Mouse (Mus musculus): ENCODE measurements around the gene Cttnbp2nl.

Cttnbp2nl gene

GRCm38 (mm10) chr3:105052937-105053697, at the start of gene Cttnbp2nl:
TSS of gene Cttnbp2nl (minus strand) at chr3:105053146.
- DNase-seq: peak; percentile 94

GRCm38 (mm10) chr3:105100270-105100589, 47.3 kb upstream of the Cttnbp2nl start:
- no peak for DNase-seq

- DNase-seq: no peak
These were observed 46.8 kb upstream of the Cttnbp2nl start for GRCm38 (mm10) chr3:105099526-105100269.

DNA sequence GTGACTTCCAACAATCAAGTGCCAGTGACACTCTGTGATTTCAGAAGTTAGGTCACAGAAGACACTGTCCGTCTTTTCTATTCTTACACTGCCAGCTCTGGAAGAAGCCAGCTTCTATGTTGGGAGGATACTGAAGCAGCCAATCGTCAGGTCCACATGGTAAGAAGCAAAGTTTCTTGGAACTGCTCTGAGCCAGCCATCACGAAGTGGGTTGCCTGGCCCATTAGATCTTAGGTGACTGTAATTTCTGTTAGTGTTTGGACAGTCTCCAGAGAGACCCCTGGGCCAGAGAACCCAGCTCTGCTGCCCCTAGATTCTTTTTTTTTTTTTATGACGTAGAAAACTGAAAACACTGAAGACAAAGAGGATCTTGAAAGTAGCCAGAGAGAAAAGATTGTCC, 44.6 kb upstream of the Cttnbp2nl start:
- no peak for DNase-seq

GRCm38 (mm10) chr3:105095026-105095425, 42.1 kb upstream of the Cttnbp2nl start:
- no peak for DNase-seq

DNA sequence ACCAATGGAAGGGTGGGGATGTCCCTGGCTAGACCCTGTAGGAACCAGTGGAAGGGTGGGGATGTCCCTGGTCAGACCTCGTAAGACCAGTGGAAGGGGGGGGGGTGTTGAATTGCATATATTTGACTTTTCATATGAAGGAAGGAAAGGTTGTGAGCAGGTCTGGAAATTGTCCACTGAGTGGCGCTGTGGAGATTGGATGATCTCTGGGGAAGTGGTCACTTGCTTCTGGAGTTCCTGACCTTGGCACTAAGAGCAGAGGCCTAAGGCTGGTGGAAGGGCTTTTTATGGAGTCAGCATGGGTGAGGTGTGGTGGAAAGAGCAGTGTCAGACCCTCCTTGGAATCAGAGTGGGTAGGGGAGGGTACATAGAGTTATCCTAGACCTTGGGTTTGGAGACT, 41.5 kb upstream of the Cttnbp2nl start:
- DNase-seq: peak; percentile 41

GRCm38 (mm10) chr3:105092721-105093505, 40.0 kb upstream of the Cttnbp2nl start:
- no peak for DNase-seq

DNA sequence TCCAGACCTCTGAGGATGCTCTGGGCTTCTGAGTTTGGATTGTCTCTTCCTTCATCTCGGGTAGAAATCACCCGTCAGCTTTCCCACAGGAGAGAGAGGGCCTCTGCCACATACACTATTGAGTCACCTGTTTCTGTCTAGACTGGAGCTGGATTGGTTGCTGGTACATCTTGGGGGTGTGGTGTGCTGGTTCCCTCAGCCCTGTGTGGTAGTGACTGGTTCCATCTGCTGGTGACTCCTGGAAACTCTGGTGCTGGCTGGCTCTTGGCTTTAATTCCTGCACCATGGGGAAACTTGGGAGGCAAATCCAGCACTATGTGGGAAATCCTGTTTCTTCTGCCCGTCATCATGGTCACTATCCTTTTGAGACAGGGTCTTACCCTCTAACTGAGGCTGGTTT, 38.0 kb upstream of the Cttnbp2nl start:
- DNase-seq: peak; percentile 30

DNA sequence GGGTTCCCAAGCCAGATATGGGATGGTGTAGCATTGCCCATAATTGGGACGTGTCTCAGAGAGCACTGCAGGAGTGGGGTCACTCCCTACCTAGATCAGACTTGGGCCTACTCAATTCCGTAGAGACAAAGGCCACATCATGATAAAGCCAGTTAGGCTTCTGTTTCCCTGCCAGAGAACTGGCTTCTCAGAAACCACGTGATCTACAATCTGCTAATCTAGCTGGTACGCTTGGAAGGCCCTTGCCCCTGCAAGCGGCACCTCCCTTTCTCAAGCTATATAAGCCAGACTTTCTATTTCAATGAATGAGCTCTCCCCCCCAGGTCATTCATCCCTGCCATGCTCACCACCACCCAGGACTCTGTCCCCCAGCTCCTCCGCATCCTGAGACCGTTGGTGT, 37.2 kb upstream of the Cttnbp2nl start:
- DNase-seq: no peak

DNA sequence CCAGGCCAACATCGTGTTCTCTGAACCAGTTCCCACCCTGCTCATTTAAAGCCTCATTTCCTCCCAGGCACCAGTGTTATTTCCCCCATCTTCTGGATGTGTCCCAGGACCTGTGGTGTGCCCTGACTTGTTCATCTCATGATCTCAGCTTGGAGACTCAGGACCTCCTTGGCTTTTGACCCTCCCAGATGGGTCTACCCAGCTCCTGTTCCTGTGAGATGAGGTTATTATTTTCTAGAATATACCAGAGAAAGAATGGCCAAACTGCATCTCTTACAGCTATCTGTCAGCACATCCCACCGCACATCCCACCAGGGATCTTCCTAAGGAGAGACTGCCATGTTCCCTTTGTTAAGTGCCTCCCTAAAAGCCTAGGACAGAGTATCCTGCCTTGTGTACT, 35.7 kb upstream of the Cttnbp2nl start:
- DNase-seq: no peak

DNA sequence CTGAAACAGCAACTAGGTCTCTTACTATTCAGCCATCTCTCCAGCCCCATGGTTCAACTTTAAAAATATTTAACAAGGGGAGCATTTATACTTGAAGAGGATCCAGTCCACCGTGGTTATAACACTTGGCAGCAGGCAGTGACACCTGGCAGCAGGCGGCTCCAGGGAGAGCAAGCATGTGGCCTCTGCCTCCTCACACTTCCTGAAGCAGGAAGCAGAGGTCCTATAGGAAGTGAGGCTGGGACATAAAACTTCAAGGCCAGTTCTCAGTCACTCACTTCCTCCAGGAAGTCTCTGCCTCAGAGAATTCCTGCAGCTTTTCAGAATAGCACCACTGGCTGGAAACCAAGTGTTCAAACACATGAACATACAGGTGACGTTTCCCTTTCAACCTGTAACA, 34.4 kb upstream of the Cttnbp2nl start:
- DNase-seq: no peak

- DNase-seq: peak; percentile 51
These were observed 25.4 kb upstream of the Cttnbp2nl start for GRCm38 (mm10) chr3:105078231-105078826.

- no peak for DNase-seq
These were observed 22.9 kb upstream of the Cttnbp2nl start for GRCm38 (mm10) chr3:105075796-105076195.

GRCm38 (mm10) chr3:105072536-105072935, 19.6 kb upstream of the Cttnbp2nl start:
- DNase-seq: no peak

GRCm38 (mm10) chr3:105071251-105071650, 18.3 kb upstream of the Cttnbp2nl start:
- no peak for DNase-seq

GRCm38 (mm10) chr3:105070553-105070952, 17.6 kb upstream of the Cttnbp2nl start:
- no peak for DNase-seq

DNA sequence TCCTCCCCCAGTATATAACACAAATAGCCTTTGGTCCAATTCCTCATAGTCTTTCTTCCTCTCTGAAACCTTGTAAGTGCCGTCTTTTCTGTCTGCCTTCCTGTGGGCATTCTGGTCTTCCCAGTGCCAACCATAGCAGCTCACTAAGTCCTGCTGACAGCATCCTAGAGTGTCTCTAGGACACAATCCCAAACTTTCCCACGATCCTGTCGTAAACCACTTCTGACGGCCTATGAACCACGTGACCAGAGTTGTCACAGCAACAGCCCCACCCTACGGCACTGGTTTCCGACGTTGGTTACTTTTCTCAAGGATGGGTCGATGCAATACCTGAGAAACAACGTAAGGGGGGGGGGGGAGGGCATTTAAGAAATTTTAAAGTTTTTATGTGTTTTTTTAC, 13.6 kb upstream of the Cttnbp2nl start, which contains the start of gene 4930564D02Rik:
TSS of gene 4930564D02Rik (plus strand) at position 301 of the 400 bp plus-strand sequence.
- DNase-seq: no peak

DNA sequence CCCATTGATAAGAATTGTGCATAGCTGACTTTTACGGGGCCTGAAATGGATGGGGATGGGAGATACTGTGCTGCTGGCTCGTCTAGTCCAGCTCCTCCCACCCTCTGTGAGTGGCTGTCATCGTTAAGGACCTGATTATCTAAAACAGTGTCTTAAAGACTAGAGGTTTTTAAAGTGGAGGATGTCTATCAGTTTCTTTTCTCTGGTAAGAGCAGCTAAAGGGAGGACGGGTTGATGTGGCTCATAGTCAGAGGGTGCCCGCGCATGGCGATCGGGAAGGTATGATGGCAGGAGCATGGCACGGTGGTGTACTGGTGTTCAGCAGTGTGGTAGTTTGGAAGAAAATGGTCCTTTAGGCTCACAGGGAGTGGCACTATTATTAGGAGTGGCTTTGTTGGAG, 9.7 kb upstream of the Cttnbp2nl start:
- no peak for DNase-seq

DNA sequence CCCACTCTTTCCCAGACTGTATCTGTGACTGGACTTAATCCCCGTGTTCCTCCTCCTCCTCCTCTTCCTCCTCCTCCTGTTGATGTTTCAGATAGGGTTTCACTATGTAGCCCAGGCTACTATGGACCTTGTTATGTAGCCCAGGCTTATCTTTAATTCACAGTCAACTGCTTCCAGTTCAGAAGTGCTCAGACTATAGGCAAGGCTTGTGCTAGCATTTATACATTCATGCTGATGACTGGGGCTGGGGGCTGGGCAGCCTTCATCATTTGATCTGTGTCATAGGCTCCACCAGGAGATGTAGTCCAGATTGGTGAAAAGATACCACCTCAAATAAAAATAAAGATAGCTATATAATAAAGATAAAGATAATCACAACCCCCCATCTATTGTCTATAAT, 9.0 kb upstream of the Cttnbp2nl start:
- DNase-seq: no peak

- no peak for DNase-seq
These were observed 8.6 kb upstream of the Cttnbp2nl start for GRCm38 (mm10) chr3:105061496-105061895.

GRCm38 (mm10) chr3:105060992-105061391, 8.0 kb upstream of the Cttnbp2nl start:
- no peak for DNase-seq

DNA sequence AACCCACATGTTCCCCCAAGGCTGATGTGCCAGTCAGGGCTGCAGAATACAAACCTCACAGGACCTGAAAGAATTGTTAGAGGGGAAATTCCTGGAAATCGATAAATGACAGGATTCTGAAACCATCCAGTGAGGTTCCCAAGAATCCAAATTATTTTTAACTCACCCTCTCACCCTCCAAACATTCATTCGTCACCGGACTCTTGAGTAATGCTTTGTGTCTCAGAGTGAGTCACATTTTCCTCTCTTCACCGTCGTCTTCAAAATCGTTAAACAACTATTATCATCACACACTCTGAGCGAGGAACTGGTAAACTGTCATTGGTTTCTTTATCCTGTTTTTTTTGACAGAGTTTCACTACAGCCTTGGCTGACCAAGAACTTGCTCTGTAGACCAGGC, 7.0 kb upstream of the Cttnbp2nl start:
- no peak for DNase-seq

Data from thymus, postnatal 4 days (tissue).